Mouse (Mus musculus) megakaryocyte, embryonic 14.5 days (primary cell): ENCODE results near the gene Sik3.

Experiments
- FLI1 ChIP-seq: IDR thresholded peaks from 2 replicates; pipeline ENCODE4 v1.6.1; 2012; ENCODE audit warnings: low read length, inconsistent platforms, mixed read lengths
- GATA1 ChIP-seq: IDR thresholded peaks from 3 replicates; pipeline ENCODE4 v1.6.1; 2012; ENCODE audit warnings: mixed read lengths, low read length, inconsistent platforms, borderline replicate concordance

DNA sequence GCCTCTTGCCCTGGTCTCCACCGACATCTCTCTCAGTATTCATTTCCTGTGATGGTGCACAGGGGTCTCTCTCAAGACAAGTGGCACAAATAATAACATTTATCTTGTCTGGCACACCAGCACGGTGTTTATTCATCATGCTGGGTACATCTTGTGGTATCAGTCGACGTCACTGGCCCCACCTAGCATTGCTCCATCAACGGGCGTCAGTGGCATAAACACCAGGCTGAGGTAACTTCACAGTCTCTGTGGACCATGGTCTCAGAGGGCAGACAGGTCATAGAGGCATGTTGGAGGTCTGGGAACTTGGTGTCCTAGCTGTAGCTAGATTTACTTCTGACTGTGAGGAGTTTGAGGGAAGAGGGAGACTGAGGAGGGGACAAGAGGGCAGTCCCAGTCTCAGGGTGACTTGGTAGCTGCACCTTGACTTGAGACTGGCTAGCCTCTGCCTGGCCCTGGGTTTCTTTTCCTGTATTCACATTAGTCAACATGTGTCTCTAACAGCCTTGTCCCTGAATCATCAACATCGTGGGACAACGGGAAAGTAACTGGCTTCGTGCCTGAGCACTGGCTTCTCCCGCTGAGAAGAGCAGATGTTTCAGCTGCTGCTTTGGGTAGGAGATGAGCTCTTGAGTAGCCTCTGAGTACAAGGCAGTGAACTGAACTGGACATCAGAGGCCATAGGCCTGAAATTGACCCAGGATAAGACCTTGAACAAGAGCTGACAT is 244.2 kb downstream of the Sik3 start:
- TF ChIP-seq FLI1 (no peak), GATA1 (no peak)
